Mouse (Mus musculus) heart, postnatal 0 days (tissue): ENCODE results near the gene Ap1g1.

Experiments
- CTCF ChIP-seq: IDR thresholded peaks from 2 replicates; pipeline ENCODE4 v1.5.1; 2016; ENCODE audit warnings: antibody characterized with exemption, control low read depth, low read depth
- EP300 ChIP-seq: IDR thresholded peaks from 2 replicates; pipeline ENCODE4 v1.6.1; 2016; ENCODE audit warnings: antibody characterized with exemption, low read depth

DNA sequence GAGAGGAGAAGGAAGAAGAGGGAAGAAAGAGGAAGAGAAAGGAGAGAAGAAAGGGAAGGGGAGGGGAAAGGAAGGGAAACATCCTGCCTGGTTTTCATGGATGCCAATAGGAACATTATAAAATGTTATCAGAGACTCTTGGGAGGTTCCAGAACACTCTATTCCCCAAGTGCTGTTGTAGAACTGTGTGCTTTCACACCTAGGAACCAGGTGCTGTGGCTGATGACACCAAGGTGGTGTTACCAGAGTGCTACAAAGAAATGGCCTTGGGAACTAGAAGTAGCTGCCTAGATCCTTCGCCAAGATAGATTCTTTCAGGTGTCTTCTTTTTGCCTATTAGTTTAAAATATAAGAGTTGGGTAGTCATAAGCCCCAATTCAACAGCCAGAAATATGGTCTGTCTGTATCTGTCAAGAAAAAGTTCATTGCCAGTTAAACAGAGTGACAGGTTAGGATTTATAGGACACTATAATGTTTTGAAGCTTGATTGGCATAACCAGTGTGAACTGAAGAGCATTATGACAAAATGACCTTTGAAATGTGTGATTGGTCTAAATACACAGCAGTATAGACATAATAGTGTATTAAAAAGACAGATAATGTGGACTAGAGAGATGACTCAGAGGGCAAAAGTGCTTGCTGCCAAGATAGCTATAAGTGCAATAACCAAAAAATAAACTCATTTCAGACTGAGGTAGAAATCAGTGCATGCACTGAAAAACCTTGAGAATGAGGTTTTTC, 126.7 kb downstream of the Ap1g1 start:
- TF ChIP-seq EP300 (no peak), CTCF (no peak)
